Mouse (Mus musculus): ENCODE measurements at regions not wholly inside any gene's neighbourhood (a gene's known extent, or its start where the extent isn't known, plus 50 kb on each side); places are given as distances from the start of the nearest gene placed in this dataset.

GRCm38 (mm10) chr12:43078081-43078480 is 1132.0 kb downstream of the Dnajb9 start:
- no peak for TF ChIP-seq POLR2A (IDR thresholded peaks at IDR 0.05; ENCODE audit: extremely low read depth, insufficient read depth, low read length)
- no peak for TF ChIP-seq CTCF (IDR thresholded peaks at IDR 0.05; ENCODE audit: low read depth, low read length)

Measured in liver, adult 2 months (tissue).